Mouse (Mus musculus): ENCODE results near the gene Jtb.

- TF ChIP-seq CTCF (conservative IDR thresholded peaks at IDR 0.05; ENCODE audit: insufficient read depth, insufficient read length, low read depth, low read length): no peak
- TF ChIP-seq POLR2A (IDR thresholded peaks at IDR 0.05; ENCODE audit: low read depth, low read length): no peak
Observed at GRCm38 (mm10) chr3:90212723-90213122, 18.7 kb upstream of the Jtb start.
